Mouse (Mus musculus) limb, embryonic 13.5 days (tissue): Measurements from ENCODE around the gene Cep164. TPM values are rescaled to one million over a fixed set of nuclear protein-coding genes. Genes with fewer than 3 reads are reported as not detected.

Experiments used
- ATAC-seq: fragments of 200-750 bp; cut with Nextera tagmentation; 2 replicates; pipeline ENCODE4 v1.8.0; 2017; ENCODE audit warnings: low read depth, moderate number of reproducible peaks, moderate TSS enrichment; ENCODE audit not compliant: low FRiP score
- H3K27ac ChIP-seq: fragments of 300-500 bp; sonication (generic); 2 replicates; pipeline ENCODE4 v1.5.1; 2015; ENCODE audit warnings: inconsistent platforms, mild to moderate bottlenecking, moderate library complexity
- H3K27me3 ChIP-seq: fragments of 300-500 bp; sonication (generic); 2 replicates; pipeline ENCODE4 v1.6.1; 2015; ENCODE audit warnings: mild to moderate bottlenecking, inconsistent platforms
- H3K36me3 ChIP-seq: fragments of 300-500 bp; sonication (generic); 2 replicates; pipeline ENCODE4 v1.6.1; 2015; ENCODE audit warnings: inconsistent platforms, mild to moderate bottlenecking, moderate library complexity
- H3K4me1 ChIP-seq: fragments of 300-500 bp; sonication (generic); 2 replicates; pipeline ENCODE4 v1.6.1; 2015; ENCODE audit warnings: inconsistent platforms
- H3K4me2 ChIP-seq: fragments of 300-500 bp; sonication (generic); replicated peaks from 2 replicates; pipeline ENCODE4 v1.6.1; 2015; ENCODE audit warnings: inconsistent platforms, mild to moderate bottlenecking, moderate library complexity
- H3K4me3 ChIP-seq: fragments of 300-500 bp; sonication (generic); 2 replicates; pipeline ENCODE4 v1.5.1; 2015; ENCODE audit warnings: moderate library complexity, mild to moderate bottlenecking, inconsistent platforms
- H3K9ac ChIP-seq: fragments of 300-500 bp; sonication (generic); 2 replicates; pipeline ENCODE4 v1.6.1; 2015; ENCODE audit warnings: mild to moderate bottlenecking, inconsistent platforms
- H3K9me3 ChIP-seq: fragments of 300-500 bp; sonication (generic); 2 replicates; pipeline ENCODE4 v1.6.1; 2016; ENCODE audit warnings: inconsistent platforms
- WGBS: fragments of 180-500 bp; shearing (Covaris S2); methylation state at CpG from one replicate; pipeline ENCODE4 v1.1.7; 2015; 5-methylcytosine and 5-hydroxymethylcytosine counted together
- polyA plus RNA-seq: library from polyadenylated mRNA; unstranded; fragments of >200 nt; fragmentation: Nextera tagmentation; extraction: Ambion mirVana; gene quantifications from 2 replicates; pipeline ENCODE4 v1.2.1, GENCODE M21; 2015

Gene Cep164
- polyA plus RNA-seq, 1 experiment from 2014 or later, result 31.6 TPM

- Histone ChIP-seq H3K27me3 (no peaks in the 10 kb centered on the region), H3K27ac (no peak overlapping the region), H3K4me2 (no peak overlapping the region), H3K9ac (0 out of 2 replicates have a peak overlapping the region, but pooled peaks have one; percentile 8), H3K36me3 (peaks cover 88% of the 10 kb centered on the region), H3K9me3 (no peaks in the 10 kb centered on the region), H3K4me3 (no peak overlapping the region), H3K4me1 (no peaks in the 10 kb centered on the region)
- ATAC-seq, result no peak
- WGBS, result 85% methylated on average over 6 of the region's 6 CpGs
Observed at GRCm38 (mm10) chr9:45774088-45774487, 54.4 kb downstream of the Cep164 start.

GRCm38 (mm10) chr9:45769596-45769995 is 58.9 kb downstream of the Cep164 start:
- no peak overlapping the region for H3K9ac ChIP-seq
- ATAC-seq, result no peak
- no peaks in the 10 kb centered on the region for H3K4me1 ChIP-seq
- no peaks in the 10 kb centered on the region for H3K9me3 ChIP-seq
- no peaks in the 10 kb centered on the region for H3K27me3 ChIP-seq
- H3K4me2 ChIP-seq, result no peak overlapping the region
- whole genome bisulfite sequencing, result 86% methylated on average over 5 of the region's 5 CpGs
- H3K4me3 ChIP-seq, result no peak overlapping the region
- peaks cover 58% of the 10 kb centered on the region for H3K36me3 ChIP-seq
- no peak overlapping the region for H3K27ac ChIP-seq

GRCm38 (mm10) chr9:45768421-45768820 is 60.1 kb downstream of the Cep164 start:
- Histone ChIP-seq H3K4me2 (no peak overlapping the region), H3K9me3 (no peaks in the 10 kb centered on the region), H3K9ac (no peak overlapping the region), H3K36me3 (peaks cover 47% of the 10 kb centered on the region), H3K27ac (no peak overlapping the region), H3K4me1 (no peaks in the 10 kb centered on the region), H3K4me3 (no peak overlapping the region), H3K27me3 (no peaks in the 10 kb centered on the region)
- 82% methylated on average over 18 of the region's 18 CpGs for WGBS
- no peak for ATAC-seq

- Histone ChIP-seq H3K27ac (no peak overlapping the region), H3K9ac (no peak overlapping the region), H3K4me3 (no peak overlapping the region), H3K36me3 (peaks cover 38% of the 10 kb centered on the region), H3K9me3 (no peaks in the 10 kb centered on the region), H3K27me3 (no peaks in the 10 kb centered on the region), H3K4me2 (no peak overlapping the region), H3K4me1 (no peaks in the 10 kb centered on the region)
- no peak for ATAC-seq
- 91% methylated on average over 8 of the region's 8 CpGs for WGBS
Observed at GRCm38 (mm10) chr9:45767155-45767554, 61.3 kb downstream of the Cep164 start.

GRCm38 (mm10) chr9:45766195-45766594 is 62.3 kb downstream of the Cep164 start:
- H3K4me1 ChIP-seq, result no peaks in the 10 kb centered on the region
- no peak overlapping the region for H3K27ac ChIP-seq
- no peaks in the 10 kb centered on the region for H3K27me3 ChIP-seq
- H3K4me3 ChIP-seq, result no peak overlapping the region
- H3K36me3 ChIP-seq, result peaks cover 29% of the 10 kb centered on the region
- no peaks in the 10 kb centered on the region for H3K9me3 ChIP-seq
- no peak overlapping the region for H3K4me2 ChIP-seq
- ATAC-seq, result no peak
- whole genome bisulfite sequencing, result 68% methylated on average over 6 of the region's 6 CpGs
- no peak overlapping the region for H3K9ac ChIP-seq

- ATAC-seq, result no peak
- H3K27ac ChIP-seq, result no peak overlapping the region
- no peaks in the 10 kb centered on the region for H3K27me3 ChIP-seq
- no peaks in the 10 kb centered on the region for H3K9me3 ChIP-seq
- no peak overlapping the region for H3K4me2 ChIP-seq
- no peak overlapping the region for H3K9ac ChIP-seq
- H3K4me1 ChIP-seq, result no peaks in the 10 kb centered on the region
- whole genome bisulfite sequencing, result 40% methylated on average over 8 of the region's 8 CpGs
- H3K36me3 ChIP-seq, result no peaks in the 10 kb centered on the region
- no peak overlapping the region for H3K4me3 ChIP-seq
Observed at GRCm38 (mm10) chr9:45754452-45755091, 73.9 kb downstream of the Cep164 start.

GRCm38 (mm10) chr9:45749917-45750316 is 78.6 kb downstream of the Cep164 start:
- Histone ChIP-seq H3K4me1 (no peaks in the 10 kb centered on the region), H3K4me2 (no peak overlapping the region), H3K36me3 (no peaks in the 10 kb centered on the region), H3K9me3 (no peaks in the 10 kb centered on the region), H3K27me3 (0 out of 2 replicates have a peak, but pooled peaks cover 2% of the 10 kb centered on the region), H3K4me3 (no peak overlapping the region), H3K27ac (no peak overlapping the region), H3K9ac (no peak overlapping the region)
- WGBS, result 87% methylated on average over 4 of the region's 4 CpGs
- ATAC-seq, result no peak

GRCm38 (mm10) chr9:45745451-45745850 is 83.0 kb downstream of the Cep164 start:
- Histone ChIP-seq H3K27me3 (peaks cover 22% of the 10 kb centered on the region), H3K36me3 (no peaks in the 10 kb centered on the region), H3K27ac (no peak overlapping the region), H3K9ac (no peak overlapping the region), H3K4me3 (no peak overlapping the region), H3K9me3 (no peaks in the 10 kb centered on the region), H3K4me1 (no peaks in the 10 kb centered on the region), H3K4me2 (no peak overlapping the region)
- 51% methylated on average over 7 of the region's 7 CpGs for WGBS
- no peak for ATAC-seq

GRCm38 (mm10) chr9:45740584-45740980 is 87.9 kb downstream of the Cep164 start:
- H3K9ac ChIP-seq, result no peak overlapping the region
- no peaks in the 10 kb centered on the region for H3K4me1 ChIP-seq
- H3K27me3 ChIP-seq, result peaks cover 22% of the 10 kb centered on the region
- no peaks in the 10 kb centered on the region for H3K9me3 ChIP-seq
- H3K27ac ChIP-seq, result no peak overlapping the region
- no peak for ATAC-seq
- H3K36me3 ChIP-seq, result no peaks in the 10 kb centered on the region
- no peak overlapping the region for H3K4me3 ChIP-seq
- WGBS, result 60% methylated on average over 2 of the region's 2 CpGs
- no peak overlapping the region for H3K4me2 ChIP-seq

- WGBS, result 70% methylated on average over 17 of the region's 17 CpGs
- no peak for ATAC-seq
- no peaks in the 10 kb centered on the region for H3K36me3 ChIP-seq
Observed at GRCm38 (mm10) chr9:45739702-45740583, 88.5 kb downstream of the Cep164 start.

GRCm38 (mm10) chr9:45739001-45739701 is 89.3 kb downstream of the Cep164 start:
- H3K4me2 ChIP-seq, result no peak overlapping the region
- no peak for ATAC-seq
- H3K9me3 ChIP-seq, result no peaks in the 10 kb centered on the region
- no peak overlapping the region for H3K9ac ChIP-seq
- 66% methylated on average over 12 of the region's 12 CpGs for WGBS
- H3K4me3 ChIP-seq, result no peak overlapping the region
- H3K27ac ChIP-seq, result no peak overlapping the region
- H3K4me1 ChIP-seq, result no peaks in the 10 kb centered on the region
- H3K36me3 ChIP-seq, result no peaks in the 10 kb centered on the region
- peaks cover 15% of the 10 kb centered on the region for H3K27me3 ChIP-seq

More at GRCm38 (mm10) chr9:45739702-45740583, 88.5 kb downstream of the Cep164 start:
- H3K27ac ChIP-seq, result no peak overlapping the region
- no peak overlapping the region for H3K4me2 ChIP-seq
- no peaks in the 10 kb centered on the region for H3K4me1 ChIP-seq
- no peak overlapping the region for H3K4me3 ChIP-seq
- no peaks in the 10 kb centered on the region for H3K9me3 ChIP-seq
- no peak overlapping the region for H3K9ac ChIP-seq
- peaks cover 20% of the 10 kb centered on the region for H3K27me3 ChIP-seq

- no peaks in the 10 kb centered on the region for H3K4me1 ChIP-seq
- no peak for ATAC-seq
- WGBS, result 73% methylated on average over 6 of the region's 6 CpGs
- no peaks in the 10 kb centered on the region for H3K36me3 ChIP-seq
- H3K4me3 ChIP-seq, result no peak overlapping the region
- H3K9ac ChIP-seq, result no peak overlapping the region
- no peak overlapping the region for H3K4me2 ChIP-seq
- H3K9me3 ChIP-seq, result no peaks in the 10 kb centered on the region
- no peaks in the 10 kb centered on the region for H3K27me3 ChIP-seq
- no peak overlapping the region for H3K27ac ChIP-seq
Observed at GRCm38 (mm10) chr9:45733246-45733645, 95.2 kb downstream of the Cep164 start.
